ENCODE assay signal across 9 mouse cellular contexts in genomic region chr2:174126522-174127375, GRCm38 (mm10). TPM values are rescaled to one million over a fixed set of nuclear protein-coding genes. Genes with fewer than 3 reads are reported as not detected.
DNase-seq lines count a peak whose midpoint lies in the region; ATAC-seq and TF ChIP-seq lines count a peak whose summit lies in the region.
"Had no signal": no experiment of that assay in that cellular context is flagged by ENCODE, and none has a peak within 500 bp of the region (broad histone marks: within the 10 kb centered on the region; RNA-seq: fewer than 3 reads in every experiment).

No protein-coding gene starts in this region.

- peak overlapping the region; percentile 47 for H3K9ac ChIP-seq in embryonic facial prominence, embryonic 13.5 days
- H3K9ac ChIP-seq in stomach, postnatal 0 days (ENCODE audit: low read length): peak overlapping the region; percentile 13; the same call in 1 of the 2 replicates

- H3K4me2 ChIP-seq in embryonic facial prominence, embryonic 13.5 days: peak overlapping the region; percentile 53
- 0 out of 2 replicates have a peak overlapping the region, but pooled peaks have one; percentile 0 for H3K4me2 ChIP-seq in stomach, postnatal 0 days (replicated peaks; ENCODE audit: low read depth)

- H3K27ac ChIP-seq in embryonic facial prominence, embryonic 13.5 days: no peak overlapping the region
- H3K27ac ChIP-seq in midbrain, embryonic 10.5 days (replicated peaks): peak overlapping the region; percentile 83
- no peak overlapping the region for H3K27ac ChIP-seq in stomach, postnatal 0 days (replicated peaks)
- H3K27ac ChIP-seq: macrophage had no signal

- peak overlapping the region; percentile 16; the same call in 1 of the 2 replicates for H3K4me3 ChIP-seq in embryonic facial prominence, embryonic 13.5 days
- peak overlapping the region; percentile 42 for H3K4me3 ChIP-seq in midbrain, embryonic 10.5 days
- H3K4me3 ChIP-seq in stomach, postnatal 0 days (ENCODE audit: low read depth, low read length): no peak overlapping the region

- TF ChIP-seq CTCF in stomach, postnatal 0 days (IDR thresholded peaks at IDR 0.05; ENCODE audit: low read depth): no peak

- peak; percentile 66 for DNase-seq in layer of hippocampus, adult 11-12 months (ENCODE audit: low spot score)
- no peak for DNase-seq in layer of hippocampus, adult 9-10 months (ENCODE audit: low spot score)
- peak; percentile 29 to 52 for DNase-seq in layer of hippocampus, postnatal 25 days (ENCODE audit: extremely low spot score in 1 of 2, low spot score in 1 of 2)
- DNase-seq in midbrain, embryonic 10.5 days (ENCODE audit: low spot score): peak; percentile 68
- peak; percentile 54 for DNase-seq in stomach, postnatal 0 days (ENCODE audit: low spot score)
- DNase-seq in c-Kit-positive CD71-positive TER-119-positive erythroid progenitor cells, embryonic 14.5 days (ENCODE audit: low spot score): no peak

- peaks cover 13% of the 10 kb centered on the region for H3K4me1 ChIP-seq in embryonic facial prominence, embryonic 13.5 days
- H3K4me1 ChIP-seq in midbrain, embryonic 10.5 days: peaks cover 17% of the 10 kb centered on the region
- H3K4me1 ChIP-seq in stomach, postnatal 0 days (replicated peaks; ENCODE audit: control insufficient read depth, insufficient read depth): no peaks in the 10 kb centered on the region

- ATAC-seq in embryonic facial prominence, embryonic 13.5 days (ENCODE audit: insufficient number of reproducible peaks, insufficient read depth, low FRiP score, low TSS enrichment, low read depth): peak; percentile 63
- peak; percentile 39 to 47; a peak in 1 of 4 replicates for ATAC-seq in hematopoietic stem cell, adult 5-6 weeks (replicated peaks in 1 of 2; ENCODE audit: insufficient read depth in 1 of 2, low FRiP score in 2 of 2, low TSS enrichment in 1 of 2, low read depth in 1 of 2, poor library complexity in 2 of 2, severe bottlenecking in 2 of 2)
- ATAC-seq in stomach, postnatal 0 days (ENCODE audit: low FRiP score, low TSS enrichment): 0 out of 2 replicates have a peak, but pooled peaks have one; percentile 35

- H3K27me3 ChIP-seq in embryonic facial prominence, embryonic 13.5 days: 0 out of 2 replicates have a peak, but pooled peaks cover 3% of the 10 kb centered on the region
- no peaks in the 10 kb centered on the region for H3K27me3 ChIP-seq in midbrain, embryonic 10.5 days (ENCODE audit: low read depth, poor library complexity, severe bottlenecking)
- no peaks in the 10 kb centered on the region for H3K27me3 ChIP-seq in stomach, postnatal 0 days (ENCODE audit: control insufficient read depth, insufficient read depth, low read length)

- TF ChIP-seq EP300 in stomach, postnatal 0 days (optimal IDR thresholded peaks at IDR 0.05): no peak

- WGBS in embryonic facial prominence, embryonic 13.5 days: 9% methylated on average over 17 of the region's 21 CpGs
- 6% methylated on average over 21 of the region's 21 CpGs for whole genome bisulfite sequencing in midbrain, embryonic 10.5 days
- 11% methylated on average over 18 of the region's 21 CpGs for WGBS in stomach, postnatal 0 days

- peaks cover 15% of the 10 kb centered on the region for H3K9me3 ChIP-seq in embryonic facial prominence, embryonic 13.5 days
- H3K9me3 ChIP-seq in midbrain, embryonic 10.5 days (replicated peaks): peaks cover 18% of the 10 kb centered on the region
- 0 out of 2 replicates have a peak, but pooled peaks cover 9% of the 10 kb centered on the region for H3K9me3 ChIP-seq in stomach, postnatal 0 days (ENCODE audit: control insufficient read depth, low read length)

- peaks cover 35% of the 10 kb centered on the region for H3K36me3 ChIP-seq in embryonic facial prominence, embryonic 13.5 days
- peaks cover 36% of the 10 kb centered on the region for H3K36me3 ChIP-seq in midbrain, embryonic 10.5 days
- H3K36me3 ChIP-seq in stomach, postnatal 0 days (ENCODE audit: control insufficient read depth, insufficient read depth, low read length): peaks cover 15% of the 10 kb centered on the region

RNA-seq across cellular contexts. Expression of gene Npepl1, which starts 16.6 kb away (rescaled TPM):
- 52.0 and 55.7 TPM in 2 replicates for polyA plus RNA-seq in embryonic facial prominence, embryonic 13.5 days (2015; fragmentation: Nextera tagmentation; extraction: Ambion mirVana)
- total RNA-seq in hematopoietic stem cell, adult 5-6 weeks (2017): 37.7 and 42.7 TPM in 2 replicates
- 10 to 100 TPM; 12.2 to 12.8 TPM for total RNA-seq in layer of hippocampus, postnatal 25 days (2021)
- 41.2 and 44.9 TPM in 2 replicates for polyA plus RNA-seq in midbrain, embryonic 10.5 days (2016; fragmentation: Nextera tagmentation; extraction: Ambion mirVana)
- polyA plus RNA-seq in stomach, postnatal 0 days (2015; fragmentation: Nextera tagmentation; extraction: Ambion mirVana): 41.0 and 44.6 TPM in 2 replicates

RNA-seq across cellular contexts. Expression of gene Stx16, which starts 50.6 kb away (rescaled TPM):
- 13.5 and 15.5 TPM in 2 replicates for polyA plus RNA-seq in embryonic facial prominence, embryonic 13.5 days (2015; fragmentation: Nextera tagmentation; extraction: Ambion mirVana)
- total RNA-seq in hematopoietic stem cell, adult 5-6 weeks (2017): 44.5 and 46.3 TPM in 2 replicates
- total RNA-seq in layer of hippocampus, postnatal 25 days (2021): 10 to 100 TPM; 54.0 to 62.2 TPM
- polyA plus RNA-seq in midbrain, embryonic 10.5 days (2016; fragmentation: Nextera tagmentation; extraction: Ambion mirVana): 7.8 and 12.2 TPM in 2 replicates
- polyA plus RNA-seq in stomach, postnatal 0 days (2015; fragmentation: Nextera tagmentation; extraction: Ambion mirVana): 3.6 and 4.1 TPM in 2 replicates

Comparison
In these comparisons a context has a peak if more than half of its experiments do, and no peak if none do; other contexts are left out.
1. DNase-seq: peak in layer of hippocampus, adult 11-12 months (single experiment), layer of hippocampus, postnatal 25 days (2 of 2), midbrain, embryonic 10.5 days (single experiment) and stomach, postnatal 0 days (single experiment); none in layer of hippocampus, adult 9-10 months (single experiment) and c-Kit-positive CD71-positive TER-119-positive erythroid progenitor cells, embryonic 14.5 days (single experiment).
2. Peak in every context shown above with its lines, with median percentiles within 50 percentile points of each other: ATAC-seq.